17 mouse cellular contexts compared by ENCODE assay signal in genomic region chr4:148428544-148428943, GRCm38 (mm10). TPM values are rescaled to one million over a fixed set of nuclear protein-coding genes. Genes with fewer than 3 reads are reported as not detected.
A peak's percentile ranks its signal among the peaks of the same experiment; 100 is the strongest.
DNase-seq lines count a peak whose midpoint lies in the region; ATAC-seq and TF ChIP-seq lines count a peak whose summit lies in the region.
"Had no signal": no experiment of that assay in that cellular context is flagged by ENCODE, and none has a peak within 500 bp of the region (broad histone marks: within the 10 kb centered on the region; RNA-seq: fewer than 3 reads in every experiment).

No protein-coding gene starts in this region.

- no peak for ATAC-seq in midbrain, embryonic 11.5 days (ENCODE audit: low FRiP score)
- ATAC-seq in midbrain, postnatal 0 days (ENCODE audit: low FRiP score), result no peak
- peak; percentile 62 for ATAC-seq in liver, embryonic 13.5 days (ENCODE audit: low read depth)
- ATAC-seq in liver, postnatal 0 days, result 0 out of 2 replicates have a peak, but pooled peaks have one; percentile 29
- no peak for ATAC-seq in forebrain, embryonic 15.5 days (replicated peaks)
- ATAC-seq: forebrain, postnatal 0 days had no signal

- H3K27me3 ChIP-seq in midbrain, embryonic 11.5 days (ENCODE audit: control insufficient read depth, insufficient read depth, low read length), result no peaks in the 10 kb centered on the region
- no peaks in the 10 kb centered on the region for H3K27me3 ChIP-seq in midbrain, postnatal 0 days (ENCODE audit: insufficient read depth, low read length)
- H3K27me3 ChIP-seq in liver, embryonic 13.5 days, result no peaks in the 10 kb centered on the region
- no peaks in the 10 kb centered on the region for H3K27me3 ChIP-seq in liver, postnatal 0 days (ENCODE audit: insufficient read depth, low read length)
- no peaks in the 10 kb centered on the region for H3K27me3 ChIP-seq in forebrain, embryonic 15.5 days
- H3K27me3 ChIP-seq: embryonic facial prominence, embryonic 12.5 days; forebrain, embryonic 12.5 days; heart, embryonic 12.5 days had no signal

- DNase-seq in midbrain, embryonic 11.5 days (ENCODE audit: low spot score, missing footprints), result peak; percentile 64
- no peak for DNase-seq in midbrain, postnatal 0 days (ENCODE audit: low spot score)
- peak; percentile 36 for DNase-seq in MEL-GATA-1-ER (ENCODE audit: extremely low read depth, low read depth)
- no peak for DNase-seq in liver, embryonic 13.5 days
- no peak for DNase-seq in liver, postnatal 0 days
- no peak for DNase-seq in thymus, postnatal 14 days
- DNase-seq in cerebellum, adult 18-20 months, result no peak
- DNase-seq: cerebellum, adult 11 months; cerebellum, adult 9-10 months; cerebellum, postnatal 25 days; forebrain, postnatal 0 days; gastrocnemius, postnatal 14 days; heart, adult 2 months had no signal

- no peak for TF ChIP-seq CTCF in midbrain, postnatal 0 days (IDR thresholded peaks at IDR 0.05)
- no peak for TF ChIP-seq CTCF in liver, postnatal 0 days (IDR thresholded peaks at IDR 0.05; ENCODE audit: low read depth)

- H3K4me1 ChIP-seq in midbrain, embryonic 11.5 days (ENCODE audit: control insufficient read depth, insufficient read depth, low read length), result peaks cover 3% of the 10 kb centered on the region; the same call in 1 of the 2 replicates
- no peaks in the 10 kb centered on the region for H3K4me1 ChIP-seq in midbrain, postnatal 0 days (ENCODE audit: insufficient read depth, low read length)
- H3K4me1 ChIP-seq in liver, embryonic 13.5 days (replicated peaks), result peaks cover 18% of the 10 kb centered on the region
- peaks cover under 1% of the 10 kb centered on the region; the same call in 1 of the 2 replicates for H3K4me1 ChIP-seq in liver, postnatal 0 days (ENCODE audit: insufficient read depth)
- H3K4me1 ChIP-seq in forebrain, embryonic 15.5 days, result peaks cover 8% of the 10 kb centered on the region; the same call in 1 of the 2 replicates
- H3K4me1 ChIP-seq: heart, embryonic 12.5 days had no signal

- H3K27ac ChIP-seq in midbrain, embryonic 11.5 days (ENCODE audit: low read depth, low read length), result no peak overlapping the region
- H3K27ac ChIP-seq in midbrain, postnatal 0 days (ENCODE audit: low read depth, low read length), result no peak overlapping the region
- H3K27ac ChIP-seq in liver, embryonic 13.5 days, result no peak overlapping the region
- H3K27ac ChIP-seq in liver, postnatal 0 days (ENCODE audit: low read depth), result no peak overlapping the region
- no peak overlapping the region for H3K27ac ChIP-seq in forebrain, embryonic 15.5 days (replicated peaks)
- H3K27ac ChIP-seq: embryonic facial prominence, embryonic 12.5 days; forebrain, embryonic 12.5 days; heart, adult 2 months had no signal

- no peak for TF ChIP-seq EP300 in liver, postnatal 0 days (IDR thresholded peaks at IDR 0.05; ENCODE audit: low read depth)

- H3K9ac ChIP-seq in midbrain, embryonic 11.5 days (ENCODE audit: low read length), result no peak overlapping the region
- H3K9ac ChIP-seq in midbrain, postnatal 0 days (replicated peaks; ENCODE audit: low read length, poor library complexity, severe bottlenecking), result no peak overlapping the region
- H3K9ac ChIP-seq in liver, embryonic 13.5 days, result no peak overlapping the region
- no peak overlapping the region for H3K9ac ChIP-seq in liver, postnatal 0 days (replicated peaks)
- H3K9ac ChIP-seq in forebrain, embryonic 15.5 days (replicated peaks), result no peak overlapping the region
- H3K9ac ChIP-seq: embryonic facial prominence, embryonic 12.5 days; forebrain, embryonic 12.5 days; forebrain, postnatal 0 days; heart, embryonic 12.5 days had no signal

- H3K4me3 ChIP-seq in midbrain, embryonic 11.5 days (ENCODE audit: low read depth, low read length), result no peak overlapping the region
- no peak overlapping the region for H3K4me3 ChIP-seq in midbrain, postnatal 0 days (ENCODE audit: low read depth, low read length)
- H3K4me3 ChIP-seq in liver, embryonic 13.5 days (replicated peaks), result no peak overlapping the region
- no peak overlapping the region for H3K4me3 ChIP-seq in liver, postnatal 0 days (ENCODE audit: low read depth, low read length)
- no peak overlapping the region for H3K4me3 ChIP-seq in forebrain, embryonic 15.5 days
- H3K4me3 ChIP-seq: embryonic facial prominence, embryonic 12.5 days; forebrain, embryonic 12.5 days; heart, adult 2 months; heart, embryonic 12.5 days had no signal

- H3K9me3 ChIP-seq in midbrain, embryonic 11.5 days (ENCODE audit: control insufficient read depth, low read length), result no peaks in the 10 kb centered on the region
- no peaks in the 10 kb centered on the region for H3K9me3 ChIP-seq in midbrain, postnatal 0 days (ENCODE audit: low read length)
- no peaks in the 10 kb centered on the region for H3K9me3 ChIP-seq in liver, embryonic 13.5 days (replicated peaks)
- no peaks in the 10 kb centered on the region for H3K9me3 ChIP-seq in liver, postnatal 0 days (ENCODE audit: low read length)
- H3K9me3 ChIP-seq in forebrain, embryonic 15.5 days, result no peaks in the 10 kb centered on the region
- H3K9me3 ChIP-seq: embryonic facial prominence, embryonic 12.5 days; forebrain, embryonic 12.5 days; heart, embryonic 12.5 days had no signal

- H3K36me3 ChIP-seq in midbrain, embryonic 11.5 days (ENCODE audit: control insufficient read depth, insufficient read depth, low read length), result no peaks in the 10 kb centered on the region
- H3K36me3 ChIP-seq in midbrain, postnatal 0 days (ENCODE audit: insufficient read depth, low read length), result 0 out of 2 replicates have a peak, but pooled peaks cover 2% of the 10 kb centered on the region
- H3K36me3 ChIP-seq in liver, embryonic 13.5 days, result no peaks in the 10 kb centered on the region
- H3K36me3 ChIP-seq in liver, postnatal 0 days (replicated peaks; ENCODE audit: insufficient read depth, low read length), result no peaks in the 10 kb centered on the region; the same call in 1 of the 2 replicates
- H3K36me3 ChIP-seq in forebrain, embryonic 15.5 days, result no peaks in the 10 kb centered on the region
- H3K36me3 ChIP-seq: embryonic facial prominence, embryonic 12.5 days; forebrain, embryonic 12.5 days; heart, embryonic 12.5 days had no signal

- 84% methylated on average over 5 of the region's 5 CpGs for WGBS in midbrain, embryonic 11.5 days
- WGBS in midbrain, postnatal 0 days, result 58% methylated on average over 5 of the region's 5 CpGs
- 41% methylated on average over 5 of the region's 5 CpGs for WGBS in liver, embryonic 13.5 days (ENCODE audit: insufficient replicate concordance)
- WGBS in liver, postnatal 0 days (ENCODE audit: insufficient replicate concordance), result 59% methylated on average over 5 of the region's 5 CpGs
- WGBS in forebrain, embryonic 15.5 days, result 82% methylated on average over 5 of the region's 5 CpGs

- no peak overlapping the region for H3K4me2 ChIP-seq in midbrain, embryonic 11.5 days
- H3K4me2 ChIP-seq in midbrain, postnatal 0 days (ENCODE audit: low read depth, low read length, poor library complexity, severe bottlenecking), result no peak overlapping the region
- H3K4me2 ChIP-seq in liver, embryonic 13.5 days, result no peak overlapping the region
- H3K4me2 ChIP-seq in liver, postnatal 0 days (ENCODE audit: low read depth, low read length), result no peak overlapping the region
- H3K4me2 ChIP-seq in forebrain, embryonic 15.5 days (replicated peaks), result no peak overlapping the region
- H3K4me2 ChIP-seq: embryonic facial prominence, embryonic 12.5 days; forebrain, embryonic 12.5 days; heart, embryonic 12.5 days had no signal

RNA-seq across cellular contexts. Expression of gene Ubiad1, which starts 16.0 kb away (rescaled TPM):
- polyA plus RNA-seq in midbrain, embryonic 11.5 days (2014; fragmentation: Nextera tagmentation; extraction: Ambion mirVana), result 15.5 and 15.8 TPM in 2 replicates
- 16.0 and 19.8 TPM in 2 replicates for total RNA-seq in midbrain, postnatal 0 days (2014; rRNA removed)
- polyA plus RNA-seq in midbrain, postnatal 0 days (2015; fragmentation: Nextera tagmentation; extraction: Ambion mirVana), result 12.7 and 14.6 TPM in 2 replicates
- 13.3 and 15.4 TPM in 2 replicates for polyA plus RNA-seq in liver, embryonic 13.5 days (2015; fragmentation: Nextera tagmentation; extraction: Ambion mirVana)
- polyA plus RNA-seq in liver, postnatal 0 days (2015; fragmentation: Nextera tagmentation; extraction: Ambion mirVana), result 10.2 and 10.5 TPM in 2 replicates
- 18.4 and 19.0 TPM in 2 replicates for polyA plus RNA-seq in forebrain, embryonic 15.5 days (2015; fragmentation: Nextera tagmentation; extraction: Ambion mirVana)

RNA-seq across cellular contexts. Expression of gene Mtor, which starts 19.9 kb away (rescaled TPM):
- 30.5 and 30.9 TPM in 2 replicates for polyA plus RNA-seq in midbrain, embryonic 11.5 days (2014; fragmentation: Nextera tagmentation; extraction: Ambion mirVana)
- 54.5 and 59.6 TPM in 2 replicates for total RNA-seq in midbrain, postnatal 0 days (2014; rRNA removed)
- 24.3 and 27.8 TPM in 2 replicates for polyA plus RNA-seq in midbrain, postnatal 0 days (2015; fragmentation: Nextera tagmentation; extraction: Ambion mirVana)
- 9.0 and 9.7 TPM in 2 replicates for polyA plus RNA-seq in liver, embryonic 13.5 days (2015; fragmentation: Nextera tagmentation; extraction: Ambion mirVana)
- 12.3 and 13.0 TPM in 2 replicates for polyA plus RNA-seq in liver, postnatal 0 days (2015; fragmentation: Nextera tagmentation; extraction: Ambion mirVana)
- polyA plus RNA-seq in forebrain, embryonic 15.5 days (2015; fragmentation: Nextera tagmentation; extraction: Ambion mirVana), result 22.6 and 25.1 TPM in 2 replicates

Comparison
In these comparisons a context has a peak if more than half of its experiments do, and no peak if none do; other contexts are left out.
1. DNase-seq: peak in midbrain, embryonic 11.5 days (single experiment) and MEL-GATA-1-ER (single experiment); none in midbrain, postnatal 0 days (single experiment), liver, embryonic 13.5 days (single experiment), liver, postnatal 0 days (single experiment), thymus, postnatal 14 days (single experiment) and cerebellum, adult 18-20 months (0 of 2).
2. ATAC-seq: peak in liver, embryonic 13.5 days (single experiment) and liver, postnatal 0 days (single experiment); none in midbrain, embryonic 11.5 days (single experiment), midbrain, postnatal 0 days (single experiment) and forebrain, embryonic 15.5 days (single experiment).